ENCODE assay signal across 15 mouse cellular contexts in the genomic region with DNA sequence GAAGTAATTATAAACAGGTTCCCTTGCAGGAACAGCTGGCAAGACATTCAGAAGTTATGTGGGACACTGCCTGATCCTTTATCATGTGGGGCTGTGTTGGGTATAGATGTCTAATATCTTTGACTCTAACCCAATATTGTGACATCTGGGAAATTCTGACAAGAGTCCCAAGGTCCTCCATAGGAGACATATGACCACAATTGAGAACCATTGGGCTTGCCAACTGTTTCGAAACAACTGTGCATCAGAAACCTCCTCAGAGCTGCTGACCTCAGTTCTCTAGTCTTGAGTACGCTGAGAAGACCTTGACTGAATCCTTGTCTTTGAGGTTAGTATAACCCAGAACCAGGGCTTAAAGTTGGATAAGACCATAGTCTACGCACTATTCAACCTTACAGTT.
DNase-seq lines count a peak whose midpoint lies in the region; ATAC-seq lines count a peak whose summit lies in the region.
"Had no signal": no experiment of that assay in that cellular context is flagged by ENCODE, and none has a peak within 500 bp of the region (broad histone marks: within the 10 kb centered on the region; RNA-seq: fewer than 3 reads in every experiment).

No protein-coding gene starts in this region.

- peak; percentile 79 for ATAC-seq in granulocyte monocyte progenitor cell, adult 5-6 weeks (replicated peaks; ENCODE audit: poor library complexity, severe bottlenecking)
- ATAC-seq: forebrain, embryonic 13.5 days; forebrain, postnatal 0 days had no signal

- DNase-seq in lung, postnatal 36 days, result peak; percentile 20
- DNase-seq in lung, postnatal 4 days, result no peak
- peak; percentile 32 for DNase-seq in NIH3T3 (ENCODE audit: low read depth)
- DNase-seq in cerebellum, adult 18-20 months, result no peak
- DNase-seq in cerebellum, postnatal 4 days (ENCODE audit: low spot score in 2 of 2), result no peak
- DNase-seq in urinary bladder, adult 18-20 months (ENCODE audit: low spot score in 2 of 2), result no peak
- DNase-seq: adrenal gland, postnatal 14 days; cerebellum, adult 2 months; cerebellum, postnatal 10 days; forebrain, postnatal 0 days; heart, postnatal 36 days; kidney, adult 11 months; kidney, adult 9 months had no signal

Comparison
In these comparisons a context has a peak if more than half of its experiments do, and no peak if none do; other contexts are left out.
1. DNase-seq: peak in lung, postnatal 36 days (single experiment) and NIH3T3 (single experiment); none in lung, postnatal 4 days (0 of 2), cerebellum, adult 18-20 months (0 of 2), cerebellum, postnatal 4 days (0 of 2) and urinary bladder, adult 18-20 months (0 of 2).